Mouse (Mus musculus): ENCODE results near the gene Zfp13. TPM values are rescaled to one million over a fixed set of nuclear protein-coding genes. Genes with fewer than 3 reads are reported as not detected.

Zfp13 gene
- total and polyA plus RNA-seq, 3 experiments: 0.30 TPM; not detected in 2

- TF ChIP-seq KAT2A (IDR thresholded peaks at IDR 0.05; ENCODE audit: insufficient replicate concordance, low read length): peak; percentile 86; the same call in 1 of the 2 replicates
- peak; percentile 20; the same call in 1 of the 2 replicates for TF ChIP-seq HCFC1 (IDR thresholded peaks at IDR 0.05; ENCODE audit: low read depth, low read length)
- TF ChIP-seq BHLHE40 (IDR thresholded peaks at IDR 0.05; ENCODE audit: low read depth, low read length): no peak
- TF ChIP-seq MAX (IDR thresholded peaks at IDR 0.05; ENCODE audit: low read length): no peak
- no peak for TF ChIP-seq ZMIZ1 (IDR thresholded peaks at IDR 0.05; ENCODE audit: low read depth, low read length)
- TF ChIP-seq USF1 (IDR thresholded peaks at IDR 0.05; ENCODE audit: low read depth, low read length): no peak
- TF ChIP-seq SMC3 (IDR thresholded peaks at IDR 0.05; ENCODE audit: low read depth, low read length): no peak
- TF ChIP-seq MYC (IDR thresholded peaks at IDR 0.05; ENCODE audit: low read depth, low read length): no peak; the same call in 1 of the 2 replicates
- TF ChIP-seq ZKSCAN1 (IDR thresholded peaks at IDR 0.05; ENCODE audit: borderline replicate concordance, low read depth, low read length): no peak
These were observed 50.7 kb downstream of the Zfp13 start (continued) for GRCm38 (mm10) chr17:23548615-23549014.

- dilution Hi-C loops (cut with MboI; ENCODE audit: extremely low pct_ligation_motif_present, extremely low pct_unique_long_range_greater_than_20kb, low sequenced_read_pairs): no loop called here
- peak; percentile 70 for DNase-seq (ENCODE audit: extremely low read depth)
These were observed 51.4 kb downstream of the Zfp13 start for GRCm38 (mm10) chr17:23547681-23548443.

GRCm38 (mm10) chr17:23546702-23547505, 52.4 kb downstream of the Zfp13 start:
- Histone ChIP-seq H3K4me3 (replicated peaks in 1 of 3; ENCODE audit: low read depth in 2 of 3, low read length in 2 of 3, poor library complexity in 1 of 3) (peak overlapping the region; percentile 69 to 94 (median 94)), H3K79me2 (replicated peaks; ENCODE audit: control insufficient read depth, extremely low read depth, insufficient read depth, poor library complexity, severe bottlenecking) (no peaks in the 10 kb centered on the region), H3K9me3 (replicated peaks; ENCODE audit: low read length) (no peaks in the 10 kb centered on the region), H3K27ac (ENCODE audit: insufficient read depth, low read depth) (peak overlapping the region; percentile 73), H3K36me3 (replicated peaks in 1 of 2; ENCODE audit: control insufficient read depth in 1 of 2, insufficient read depth in 1 of 2, low read length in 1 of 2) (no peaks in the 10 kb centered on the region), H3K27me3 (replicated peaks) (no peaks in the 10 kb centered on the region), H3K9ac (ENCODE audit: insufficient read depth, low read depth) (peak overlapping the region; percentile 83), H3K4me1 (ENCODE audit: control insufficient read depth in 1 of 2, insufficient read depth in 2 of 2) (peaks cover 2 to 11% of the 10 kb centered on the region in 2 experiments), H3K4me2 (ENCODE audit: insufficient read depth, low read depth, poor library complexity, severe bottlenecking) (peak overlapping the region; percentile 3; the same call in 1 of the 2 replicates)
- TF ChIP-seq MAFK (IDR thresholded peaks at IDR 0.05; ENCODE audit: insufficient replicate concordance, low read length) (peak; percentile 96), RAD21 (IDR thresholded peaks at IDR 0.05; ENCODE audit: low read depth, low read length) (no peak), SIN3A (IDR thresholded peaks at IDR 0.05; ENCODE audit: low read length) (peak; percentile 74), MYC (IDR thresholded peaks at IDR 0.05; ENCODE audit: low read depth, low read length) (0 out of 2 replicates have a peak, but pooled peaks have one; percentile 13), ELF1 (IDR thresholded peaks at IDR 0.05; ENCODE audit: low read depth, low read length) (peak; percentile 100), KAT2A (IDR thresholded peaks at IDR 0.05; ENCODE audit: insufficient replicate concordance, low read length) (peak; percentile 83; the same call in 1 of the 2 replicates), TCF12 (IDR thresholded peaks at IDR 0.05; ENCODE audit: low read depth, low read length) (peak; percentile 41; the same call in 1 of the 2 replicates), ETS1 (conservative IDR thresholded peaks at IDR 0.05; ENCODE audit: low read depth, low read length) (no peak), MEF2A (IDR thresholded peaks at IDR 0.05; ENCODE audit: borderline replicate concordance, low read depth, low read length) (no peak; the same call in 1 of the 2 replicates), MXI1 (IDR thresholded peaks at IDR 0.05; ENCODE audit: low read depth, low read length) (peak; percentile 74), TBP (conservative IDR thresholded peaks at IDR 0.05; ENCODE audit: low read depth, low read length) (peak; percentile 99), NRF1 (IDR thresholded peaks at IDR 0.05; ENCODE audit: low read depth, low read length) (peak; percentile 69), MAX (IDR thresholded peaks at IDR 0.05; ENCODE audit: low read length) (peak; percentile 42), UBTF (IDR thresholded peaks at IDR 0.05; ENCODE audit: low read depth, low read length) (peak; percentile 69), GABPA (IDR thresholded peaks at IDR 0.05; ENCODE audit: insufficient replicate concordance, low read depth, low read length) (no peak), E2F4 (IDR thresholded peaks at IDR 0.05; ENCODE audit: insufficient replicate concordance, low read depth, low read length) (peak; percentile 81), NELFE (IDR thresholded peaks at IDR 0.05; ENCODE audit: low read depth, low read length) (peak; percentile 47; the same call in 1 of the 2 replicates)
- peak; percentile 90 for DNase-seq (ENCODE audit: extremely low read depth)
- in situ Hi-C loops (cut with MboI; ENCODE audit: low pct_ligation_motif_present, low pct_unique_long_range_greater_than_20kb, low sequenced_read_pairs) (no loop called here), dilution Hi-C loops (cut with MboI; ENCODE audit: extremely low pct_ligation_motif_present, extremely low pct_unique_long_range_greater_than_20kb, low sequenced_read_pairs) (no loop called here)

More at GRCm38 (mm10) chr17:23547681-23548443, 51.4 kb downstream of the Zfp13 start:
- H3K36me3 ChIP-seq (replicated peaks in 1 of 2; ENCODE audit: control insufficient read depth in 1 of 2, insufficient read depth in 1 of 2, low read length in 1 of 2): no peaks in the 10 kb centered on the region
- no peaks in the 10 kb centered on the region for H3K79me2 ChIP-seq (replicated peaks; ENCODE audit: control insufficient read depth, extremely low read depth, insufficient read depth, poor library complexity, severe bottlenecking)
- no peaks in the 10 kb centered on the region for H3K9me3 ChIP-seq (replicated peaks; ENCODE audit: low read length)
- TF ChIP-seq GABPA (IDR thresholded peaks at IDR 0.05; ENCODE audit: insufficient replicate concordance, low read depth, low read length) (no peak), MYC (IDR thresholded peaks at IDR 0.05; ENCODE audit: low read depth, low read length) (0 out of 2 replicates have a peak, but pooled peaks have one; percentile 4), HCFC1 (IDR thresholded peaks at IDR 0.05; ENCODE audit: low read depth, low read length) (no peak), ZNF384 (IDR thresholded peaks at IDR 0.05; ENCODE audit: low read depth, low read length) (peak; percentile 75), EP300 (IDR thresholded peaks at IDR 0.05; ENCODE audit: low read length) (no peak)
- H3K4me1 ChIP-seq (ENCODE audit: control insufficient read depth in 1 of 2, insufficient read depth in 2 of 2): peaks cover 2 to 13% of the 10 kb centered on the region in 2 experiments
- H3K4me3 ChIP-seq (replicated peaks in 1 of 3; ENCODE audit: low read depth in 2 of 3, low read length in 2 of 3, poor library complexity in 1 of 3): peak overlapping the region; percentile 69 to 71 (median 69)
- H3K9ac ChIP-seq (ENCODE audit: insufficient read depth, low read depth): no peak overlapping the region
- no peak overlapping the region; the same call in 1 of the 2 replicates for H3K4me2 ChIP-seq (ENCODE audit: insufficient read depth, low read depth, poor library complexity, severe bottlenecking)
- in situ Hi-C loops (cut with MboI; ENCODE audit: low pct_ligation_motif_present, low pct_unique_long_range_greater_than_20kb, low sequenced_read_pairs): no loop called here
- H3K27me3 ChIP-seq (replicated peaks): no peaks in the 10 kb centered on the region
- H3K27ac ChIP-seq (ENCODE audit: insufficient read depth, low read depth): no peak overlapping the region

Data from CH12.LX (cell line).